Mouse (Mus musculus) hindbrain, embryonic 15.5 days (tissue): ENCODE data around the gene Ssb. TPM values are rescaled to one million over a fixed set of nuclear protein-coding genes. Genes with fewer than 3 reads are reported as not detected.

Source experiments
- ATAC-seq: fragments of 200-750 bp; cut with Nextera tagmentation; 2 replicates; pipeline ENCODE4 v1.8.0; 2017; ENCODE audit warnings: low read depth, moderate number of reproducible peaks, moderate TSS enrichment; ENCODE audit not compliant: low FRiP score
- H3K27ac ChIP-seq: fragments of 300-500 bp; sonication (generic); replicated peaks from 2 replicates; pipeline ENCODE4 v1.5.1; 2015; ENCODE audit warnings: mild to moderate bottlenecking, inconsistent platforms
- H3K27me3 ChIP-seq: fragments of 300-500 bp; sonication (generic); 2 replicates; pipeline ENCODE4 v1.6.1; 2015; ENCODE audit warnings: control low read depth, inconsistent platforms
- H3K36me3 ChIP-seq: fragments of 300-500 bp; sonication (generic); 2 replicates; pipeline ENCODE4 v1.6.1; 2015; ENCODE audit warnings: control low read depth, inconsistent platforms
- H3K4me1 ChIP-seq: fragments of 300-500 bp; sonication (generic); replicated peaks from 2 replicates; pipeline ENCODE4 v1.6.1; 2015; ENCODE audit warnings: control low read depth, inconsistent platforms
- H3K4me2 ChIP-seq: fragments of 300-500 bp; sonication (generic); 2 replicates; pipeline ENCODE4 v1.6.1; 2015; ENCODE audit warnings: moderate library complexity, mild to moderate bottlenecking, inconsistent platforms
- H3K4me3 ChIP-seq: fragments of 300-500 bp; sonication (generic); 2 replicates; pipeline ENCODE4 v1.5.1; 2015; ENCODE audit warnings: mild to moderate bottlenecking, inconsistent platforms
- H3K9ac ChIP-seq: fragments of 300-500 bp; sonication (generic); 2 replicates; pipeline ENCODE4 v1.6.1; 2015; ENCODE audit warnings: inconsistent platforms
- H3K9me3 ChIP-seq: fragments of 300-500 bp; sonication (generic); 2 replicates; pipeline ENCODE4 v1.6.1; 2016; ENCODE audit warnings: control low read depth, inconsistent platforms
- WGBS: fragments of 180-500 bp; shearing (Covaris S2); methylation state at CpG from one replicate; pipeline ENCODE4 v1.1.7; 2015; 5-methylcytosine and 5-hydroxymethylcytosine counted together
- polyA plus RNA-seq: library from polyadenylated mRNA; unstranded; fragments of >200 nt; fragmentation: Nextera tagmentation; extraction: Ambion mirVana; gene quantifications from 2 replicates; pipeline ENCODE4 v1.2.1, GENCODE M21; 2015

Gene Ssb
- 244 and 265 TPM in 2 replicates for polyA plus RNA-seq

- Histone ChIP-seq H3K4me1 (peaks cover 29% of the 10 kb centered on the region), H3K4me2 (peak within 1 kb of the TSS; percentile 64), H3K36me3 (0 out of 2 replicates have a peak, but pooled peaks cover 4% of the 10 kb centered on the region), H3K9me3 (no peaks in the 10 kb centered on the region), H3K4me3 (peak within 1 kb of the TSS; percentile 91), H3K27me3 (no peaks in the 10 kb centered on the region), H3K27ac (peak within 1 kb of the TSS; percentile 88), H3K9ac (peak within 1 kb of the TSS; percentile 98)
- ATAC-seq, result peak; percentile 98
- WGBS, result 0% methylated on average over 66 of the region's 66 CpGs
Observed at GRCm38 (mm10) chr2:69861485-69862091, at the start of gene Ssb. Gene Ssb (plus strand): TSS chr2:69861562.

DNA sequence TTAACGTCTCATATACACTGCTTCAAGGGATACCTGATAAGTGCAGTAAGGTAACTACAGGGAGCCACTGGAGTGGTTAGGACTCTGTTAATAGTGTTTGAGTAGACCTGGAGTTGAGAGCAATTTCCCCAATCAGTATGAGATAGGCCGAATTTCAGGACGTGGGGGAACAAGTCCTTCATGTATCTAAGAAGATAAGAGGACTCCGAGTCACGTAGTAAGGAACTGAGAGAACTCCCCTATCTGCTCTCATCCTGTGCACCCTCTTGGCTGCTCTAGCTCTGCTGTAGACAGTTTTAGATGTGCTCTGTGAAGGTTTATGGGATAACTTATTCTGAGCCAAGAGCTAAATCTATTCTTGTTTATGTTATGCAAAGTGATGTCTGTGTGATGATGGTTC, 44.8 kb upstream of the Ssb start:
- Histone ChIP-seq H3K4me3 (no peak overlapping the region), H3K27ac (no peak overlapping the region), H3K27me3 (no peaks in the 10 kb centered on the region), H3K4me2 (no peak overlapping the region), H3K36me3 (no peaks in the 10 kb centered on the region), H3K9ac (no peak overlapping the region), H3K9me3 (no peaks in the 10 kb centered on the region), H3K4me1 (peaks cover 2% of the 10 kb centered on the region)
- 86% methylated on average over 5 of the region's 5 CpGs for WGBS
- ATAC-seq, result no peak

DNA sequence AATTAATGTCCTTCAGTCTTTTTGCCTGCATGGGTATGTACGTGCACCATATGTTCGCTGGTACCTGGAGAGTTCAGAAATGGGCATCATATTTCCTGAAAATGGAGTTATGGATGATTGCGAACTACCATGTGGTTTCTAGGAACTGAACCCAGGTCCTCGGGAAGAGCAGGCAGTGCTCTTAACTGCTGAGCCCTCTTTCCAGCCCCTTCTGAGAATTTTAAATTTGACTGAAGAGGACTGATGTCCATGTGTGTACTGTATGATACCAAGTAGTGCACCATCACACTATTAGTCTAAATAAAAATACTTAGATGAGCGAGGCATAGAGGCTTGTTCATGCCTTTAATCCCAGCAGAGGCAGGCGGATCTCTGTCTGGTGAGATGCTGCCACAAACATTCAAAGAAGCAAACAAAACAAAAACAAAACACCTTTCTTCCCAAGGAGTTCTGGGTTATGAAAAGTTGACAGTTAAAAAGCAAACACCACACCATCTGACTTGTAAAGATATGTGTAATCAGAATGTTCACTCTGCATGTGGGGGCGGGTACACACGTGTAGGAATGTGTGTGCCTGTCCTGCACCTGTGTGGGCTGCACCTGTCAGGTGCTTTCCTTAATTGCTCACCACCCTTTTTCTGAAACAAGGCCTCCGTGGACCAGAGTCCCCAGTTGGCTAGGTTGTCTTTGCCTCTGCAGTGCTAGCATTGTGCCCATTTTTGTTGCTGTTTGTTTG, 42.8 kb upstream of the Ssb start:
- Histone ChIP-seq H3K9me3 (no peaks in the 10 kb centered on the region), H3K27me3 (no peaks in the 10 kb centered on the region), H3K27ac (no peak overlapping the region), H3K36me3 (no peaks in the 10 kb centered on the region), H3K4me3 (no peak overlapping the region), H3K9ac (no peak overlapping the region), H3K4me1 (peaks cover 9% of the 10 kb centered on the region), H3K4me2 (no peak overlapping the region)
- ATAC-seq, result no peak
- 85% methylated on average over 9 of the region's 9 CpGs for WGBS

DNA sequence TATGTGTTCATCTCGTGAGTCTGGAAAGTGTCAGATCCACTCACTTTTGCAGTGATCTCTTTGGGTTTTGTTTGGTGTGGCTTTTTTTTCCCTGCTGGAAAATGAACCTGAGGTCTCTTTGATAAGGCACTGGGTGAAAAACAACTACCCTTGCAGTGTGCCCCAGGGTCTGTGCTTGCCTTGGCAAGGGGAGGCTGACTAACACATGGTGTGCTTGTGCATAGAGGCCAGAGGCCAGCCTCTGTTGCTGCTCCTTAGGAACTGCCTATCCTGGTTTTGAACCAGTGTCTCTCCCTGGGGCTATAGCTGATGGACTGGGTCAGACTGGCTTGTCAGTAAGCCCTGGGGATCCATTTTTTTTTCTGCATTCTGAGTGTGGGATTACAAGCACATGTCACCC, 41.2 kb upstream of the Ssb start:
- Histone ChIP-seq H3K4me2 (no peak overlapping the region), H3K9ac (no peak overlapping the region), H3K4me1 (peaks cover 25% of the 10 kb centered on the region), H3K36me3 (no peaks in the 10 kb centered on the region), H3K27me3 (no peaks in the 10 kb centered on the region), H3K9me3 (no peaks in the 10 kb centered on the region), H3K27ac (no peak overlapping the region), H3K4me3 (no peak overlapping the region)
- WGBS, result 81% methylated on average over 1 of the region's 1 CpGs
- no peak for ATAC-seq

DNA sequence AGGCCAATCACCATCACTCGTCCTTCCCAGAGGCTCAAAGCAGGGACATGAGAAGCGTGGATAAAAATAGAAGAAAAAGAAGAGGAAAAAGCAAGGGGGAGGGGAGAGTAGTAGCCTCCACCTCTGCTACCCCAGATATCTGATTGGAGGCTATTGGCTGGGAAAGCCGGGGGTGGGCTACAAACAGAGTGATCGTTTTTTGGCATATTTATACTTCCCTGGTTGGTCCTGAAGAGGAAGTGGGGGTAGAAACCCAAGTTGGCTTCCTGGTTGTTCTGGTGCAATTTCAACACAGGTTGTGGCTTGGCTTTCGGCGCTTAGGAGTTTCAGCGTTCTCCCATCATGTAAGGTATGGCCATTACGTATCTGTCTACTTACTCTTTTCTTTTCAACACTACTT, 39.7 kb upstream of the Ssb start, which contains the start of gene Klhl23:
Gene Klhl23, plus strand, starts transcription at position 234 of the 400 bp plus-strand sequence.
- ATAC-seq, result no peak
- H3K9ac ChIP-seq, result peak within 1 kb of the TSS; percentile 87
- H3K4me1 ChIP-seq, result peaks cover 38% of the 10 kb centered on the region
- H3K4me2 ChIP-seq, result peak within 1 kb of the TSS; percentile 83
- H3K27ac ChIP-seq, result peak within 1 kb of the TSS; percentile 98
- H3K27me3 ChIP-seq, result no peaks in the 10 kb centered on the region
- no peaks in the 10 kb centered on the region for H3K9me3 ChIP-seq
- peak within 1 kb of the TSS; percentile 81 for H3K4me3 ChIP-seq
- H3K36me3 ChIP-seq, result 0 out of 2 replicates have a peak, but pooled peaks cover 5% of the 10 kb centered on the region
- 30% methylated on average over 8 of the region's 8 CpGs for WGBS

DNA sequence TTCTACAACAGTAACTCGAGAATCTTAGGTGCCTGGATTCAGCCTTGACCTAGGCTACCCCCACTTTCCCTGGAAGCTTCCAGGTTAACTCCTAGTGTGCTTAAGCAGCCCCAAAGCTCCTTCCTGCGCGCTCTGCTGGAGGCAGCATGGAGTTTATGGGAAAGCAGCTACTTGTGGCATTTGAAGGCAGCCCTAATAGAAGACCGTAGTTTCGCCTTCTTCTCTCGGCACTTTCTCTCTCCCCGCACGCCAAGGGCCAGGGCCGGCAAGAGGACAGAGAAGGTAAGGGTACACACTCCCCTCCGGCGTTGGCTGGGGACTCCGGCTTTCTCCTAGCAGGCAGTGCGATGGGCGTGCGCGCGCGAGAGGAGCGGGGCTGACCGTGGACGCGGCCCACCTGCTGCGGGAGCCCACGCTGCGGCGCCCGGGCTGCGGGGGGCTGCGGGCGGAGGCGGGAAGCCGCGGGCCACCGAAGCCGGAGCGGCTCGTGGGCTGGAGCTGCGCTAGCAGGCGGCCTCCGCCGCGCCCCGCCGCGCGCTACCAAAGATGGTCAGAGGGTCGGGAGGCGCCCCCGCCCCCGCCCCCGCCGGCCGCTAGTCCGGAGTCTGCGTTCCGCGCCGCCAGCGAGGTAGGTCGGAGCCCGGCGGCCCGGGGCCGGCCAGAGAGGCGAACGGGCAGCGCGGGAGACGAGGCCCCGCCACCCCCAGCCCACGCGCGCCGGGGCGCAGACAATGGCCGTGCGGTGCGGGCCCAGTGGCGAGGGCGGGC, 38.8 kb upstream of the Ssb start:
- WGBS, result under 1% methylated on average over 76 of the region's 80 CpGs

GRCm38 (mm10) chr2:69823129-69823677, 38.2 kb upstream of the Ssb start:
- H3K36me3 ChIP-seq, result 0 out of 2 replicates have a peak, but pooled peaks cover 6% of the 10 kb centered on the region
- no peaks in the 10 kb centered on the region for H3K27me3 ChIP-seq
- peak; percentile 83 for ATAC-seq
- peak overlapping the region; percentile 87 for H3K9ac ChIP-seq
- 3% methylated on average over 19 of the region's 45 CpGs for WGBS
- H3K4me2 ChIP-seq, result peak overlapping the region; percentile 83
- no peaks in the 10 kb centered on the region for H3K9me3 ChIP-seq
- peak overlapping the region; percentile 98 for H3K27ac ChIP-seq
- peaks cover 45% of the 10 kb centered on the region for H3K4me1 ChIP-seq
- peak overlapping the region; percentile 81 for H3K4me3 ChIP-seq

More for the DNA sequence above, 38.8 kb upstream of the Ssb start:
- Histone ChIP-seq H3K27me3 (no peaks in the 10 kb centered on the region), H3K4me3 (peak overlapping the region; percentile 81), H3K4me1 (peaks cover 41% of the 10 kb centered on the region), H3K4me2 (peak overlapping the region; percentile 83), H3K9ac (peak overlapping the region; percentile 87), H3K9me3 (no peaks in the 10 kb centered on the region), H3K27ac (peak overlapping the region; percentile 98), H3K36me3 (0 out of 2 replicates have a peak, but pooled peaks cover 6% of the 10 kb centered on the region)
- ATAC-seq, result peak; percentile 81

GRCm38 (mm10) chr2:69825898-69826297, 35.5 kb upstream of the Ssb start:
- Histone ChIP-seq H3K9me3 (no peaks in the 10 kb centered on the region), H3K27ac (peak overlapping the region; percentile 64), H3K36me3 (peaks cover 25% of the 10 kb centered on the region), H3K27me3 (no peaks in the 10 kb centered on the region), H3K4me3 (no peak overlapping the region), H3K4me1 (peaks cover 47% of the 10 kb centered on the region), H3K9ac (no peak overlapping the region), H3K4me2 (0 out of 2 replicates have a peak overlapping the region, but pooled peaks have one; percentile 13)
- 78% methylated on average over 10 of the region's 10 CpGs for WGBS
- no peak for ATAC-seq

- Histone ChIP-seq H3K4me3 (no peak overlapping the region), H3K4me1 (peaks cover 47% of the 10 kb centered on the region), H3K36me3 (peaks cover 29% of the 10 kb centered on the region), H3K27ac (peak overlapping the region; percentile 64), H3K9me3 (no peaks in the 10 kb centered on the region), H3K27me3 (no peaks in the 10 kb centered on the region), H3K9ac (no peak overlapping the region), H3K4me2 (peak overlapping the region; percentile 13)
- WGBS, result 45% methylated on average over 2 of the region's 2 CpGs
- no peak for ATAC-seq
Observed at GRCm38 (mm10) chr2:69826380-69826779, 35.0 kb upstream of the Ssb start.

GRCm38 (mm10) chr2:69828031-69828430, 33.3 kb upstream of the Ssb start:
- Histone ChIP-seq H3K4me1 (peaks cover 38% of the 10 kb centered on the region), H3K9me3 (no peaks in the 10 kb centered on the region), H3K9ac (no peak overlapping the region), H3K27me3 (no peaks in the 10 kb centered on the region), H3K27ac (no peak overlapping the region), H3K36me3 (peaks cover 37% of the 10 kb centered on the region), H3K4me3 (no peak overlapping the region), H3K4me2 (no peak overlapping the region)
- 56% methylated on average over 7 of the region's 7 CpGs for WGBS
- ATAC-seq, result no peak

DNA sequence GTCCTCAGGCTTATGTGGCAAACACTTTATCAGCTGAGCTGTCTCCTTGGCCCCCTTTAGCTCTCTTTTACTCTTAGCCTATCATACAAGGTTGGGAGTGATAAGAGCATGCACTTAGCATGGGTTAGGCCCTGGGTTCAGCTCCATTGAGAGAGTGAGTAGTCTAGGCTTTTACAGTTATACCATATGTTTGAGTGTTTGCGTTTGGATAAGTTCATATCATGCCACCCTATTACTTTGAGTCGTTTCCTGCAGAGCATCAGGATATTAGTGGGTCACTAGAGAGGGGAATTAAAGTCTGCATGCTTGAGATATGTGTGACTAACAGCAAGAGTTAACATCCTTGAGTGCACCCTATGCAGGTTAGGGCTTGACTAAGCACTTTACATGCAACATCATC, 31.7 kb upstream of the Ssb start:
- H3K27me3 ChIP-seq, result no peaks in the 10 kb centered on the region
- WGBS, result 87% methylated on average over 2 of the region's 2 CpGs
- peaks cover 52% of the 10 kb centered on the region for H3K36me3 ChIP-seq
- H3K9me3 ChIP-seq, result no peaks in the 10 kb centered on the region
- no peak overlapping the region for H3K27ac ChIP-seq
- no peak overlapping the region for H3K4me2 ChIP-seq
- ATAC-seq, result no peak
- peaks cover 27% of the 10 kb centered on the region for H3K4me1 ChIP-seq
- no peak overlapping the region for H3K9ac ChIP-seq
- H3K4me3 ChIP-seq, result no peak overlapping the region
